Mouse (Mus musculus): Measurements from ENCODE around the gene Inhba. TPM values are rescaled to one million over a fixed set of nuclear protein-coding genes. Genes with fewer than 3 reads are reported as not detected.

Inhba gene
- 4.4 and 4.5 TPM in 2 replicates for polyA plus RNA-seq (2012; rRNA removed)

DNA sequence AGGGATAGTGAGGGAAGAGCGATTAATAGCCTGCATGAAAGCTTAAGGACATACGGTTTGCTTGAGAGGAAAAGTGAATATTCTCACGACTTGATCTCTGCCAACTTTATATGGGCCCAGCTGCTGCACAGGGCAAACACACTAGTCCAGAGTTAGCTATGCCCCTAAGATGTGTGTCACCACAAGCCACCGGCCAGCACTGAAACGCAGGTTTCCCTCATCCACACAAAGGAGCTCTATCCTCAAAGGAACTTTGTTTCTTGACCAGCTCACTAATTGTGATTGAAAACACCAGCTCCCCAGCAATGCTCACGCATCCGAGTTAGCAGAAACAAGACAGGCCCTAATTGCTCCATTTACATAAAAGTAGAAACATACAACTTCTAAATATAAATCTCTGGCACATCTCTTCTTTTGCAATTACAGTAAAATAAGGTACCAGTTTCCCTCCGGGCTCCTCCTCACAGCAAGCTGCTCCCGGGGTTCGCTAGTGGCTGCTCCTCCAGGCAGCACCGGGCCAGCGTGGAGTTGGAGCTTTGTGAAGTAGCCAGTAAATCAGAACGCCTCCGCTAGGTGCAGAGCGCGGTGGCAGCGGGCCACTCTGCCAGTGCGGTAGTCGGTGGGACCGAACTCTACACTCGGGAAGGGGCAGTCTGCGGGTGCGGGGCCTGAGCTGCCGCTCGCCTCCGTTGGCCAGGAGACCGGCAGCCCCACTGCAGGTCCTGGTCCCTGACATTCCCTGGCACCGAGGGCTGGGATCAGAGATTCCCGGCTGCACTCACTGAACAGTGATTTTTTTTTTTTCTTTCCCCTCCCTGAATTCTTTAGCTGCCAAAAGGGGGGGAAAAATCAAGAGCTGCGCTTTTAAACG lies at the start of gene Inhba:
TSS of gene Inhba (plus strand) at position 480 of the 871 bp plus-strand sequence.
- peak within 1 kb of the TSS; percentile 75 for H3K27ac ChIP-seq (ENCODE audit: insufficient read depth, low read length)
- TF ChIP-seq POLR2A (IDR thresholded peaks at IDR 0.05; ENCODE audit: extremely low read depth, insufficient read depth, low read length) (no peak), CTCF (IDR thresholded peaks at IDR 0.05; ENCODE audit: extremely low read depth, insufficient read depth, low read length) (no peak)

GRCm38 (mm10) chr13:15976584-15976983 lies 35.1 kb upstream of the Inhba start:
- no peaks in the 10 kb centered on the region; the same call in 1 of the 2 replicates for H3K4me1 ChIP-seq (ENCODE audit: control insufficient read depth, insufficient read depth, low read length)
- H3K4me3 ChIP-seq (ENCODE audit: insufficient read depth, low read length) = no peak overlapping the region
- H3K27ac ChIP-seq (ENCODE audit: insufficient read depth, low read length) = no peak overlapping the region
- TF ChIP-seq POLR2A (IDR thresholded peaks at IDR 0.05; ENCODE audit: extremely low read depth, insufficient read depth, low read length) = no peak
- TF ChIP-seq CTCF (IDR thresholded peaks at IDR 0.05; ENCODE audit: extremely low read depth, insufficient read depth, low read length) = no peak

More for the DNA sequence above, at the start of gene Inhba:
- peaks cover 1% of the 10 kb centered on the region; the same call in 1 of the 2 replicates for H3K4me1 ChIP-seq (ENCODE audit: control insufficient read depth, insufficient read depth, low read length)
- H3K4me3 ChIP-seq (ENCODE audit: insufficient read depth, low read length) = peak within 1 kb of the TSS; percentile 55

DNA sequence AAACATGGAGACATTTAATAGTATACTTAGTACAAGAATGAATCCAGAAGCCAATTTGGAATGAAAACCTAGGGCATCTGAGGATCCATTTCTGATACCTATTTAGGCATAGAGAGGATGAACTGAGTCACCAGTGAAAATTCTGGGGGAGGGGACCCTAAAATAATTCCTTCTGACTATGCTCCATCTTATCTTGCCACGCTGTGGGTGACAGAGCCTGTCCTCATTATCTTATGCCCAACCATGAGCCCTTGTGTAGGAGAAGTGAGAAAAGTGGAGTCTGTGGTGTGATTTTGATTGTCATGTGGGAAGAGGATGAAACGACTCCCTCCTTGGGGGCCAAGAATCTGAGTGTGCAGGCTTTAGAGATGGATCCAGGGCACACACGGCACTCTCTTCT lies 32.1 kb upstream of the Inhba start:
- no peaks in the 10 kb centered on the region; the same call in 1 of the 2 replicates for H3K4me1 ChIP-seq (ENCODE audit: control insufficient read depth, insufficient read depth, low read length)
- TF ChIP-seq POLR2A (IDR thresholded peaks at IDR 0.05; ENCODE audit: extremely low read depth, insufficient read depth, low read length) = no peak
- no peak for TF ChIP-seq CTCF (IDR thresholded peaks at IDR 0.05; ENCODE audit: extremely low read depth, insufficient read depth, low read length)
- no peak overlapping the region for H3K4me3 ChIP-seq (ENCODE audit: insufficient read depth, low read length)
- H3K27ac ChIP-seq (ENCODE audit: insufficient read depth, low read length) = no peak overlapping the region

GRCm38 (mm10) chr13:15982041-15982440 lies 29.6 kb upstream of the Inhba start:
- H3K4me1 ChIP-seq (ENCODE audit: control insufficient read depth, insufficient read depth, low read length) = no peaks in the 10 kb centered on the region; the same call in 1 of the 2 replicates
- TF ChIP-seq CTCF (IDR thresholded peaks at IDR 0.05; ENCODE audit: extremely low read depth, insufficient read depth, low read length) (no peak), POLR2A (IDR thresholded peaks at IDR 0.05; ENCODE audit: extremely low read depth, insufficient read depth, low read length) (no peak)
- no peak overlapping the region for H3K4me3 ChIP-seq (ENCODE audit: insufficient read depth, low read length)
- no peak overlapping the region for H3K27ac ChIP-seq (ENCODE audit: insufficient read depth, low read length)

- TF ChIP-seq CTCF (IDR thresholded peaks at IDR 0.05; ENCODE audit: extremely low read depth, insufficient read depth, low read length) = no peak
- TF ChIP-seq POLR2A (IDR thresholded peaks at IDR 0.05; ENCODE audit: extremely low read depth, insufficient read depth, low read length) = no peak
- Histone ChIP-seq H3K27ac (ENCODE audit: insufficient read depth, low read length) (no peak overlapping the region), H3K4me1 (ENCODE audit: control insufficient read depth, insufficient read depth, low read length) (no peaks in the 10 kb centered on the region; the same call in 1 of the 2 replicates), H3K4me3 (ENCODE audit: insufficient read depth, low read length) (no peak overlapping the region)
Observed at GRCm38 (mm10) chr13:15985761-15986160, 25.9 kb upstream of the Inhba start.

GRCm38 (mm10) chr13:15986172-15986571 lies 25.5 kb upstream of the Inhba start:
- TF ChIP-seq CTCF (IDR thresholded peaks at IDR 0.05; ENCODE audit: extremely low read depth, insufficient read depth, low read length) (no peak), POLR2A (IDR thresholded peaks at IDR 0.05; ENCODE audit: extremely low read depth, insufficient read depth, low read length) (no peak)
- no peak overlapping the region for H3K4me3 ChIP-seq (ENCODE audit: insufficient read depth, low read length)
- H3K4me1 ChIP-seq (ENCODE audit: control insufficient read depth, insufficient read depth, low read length) = no peaks in the 10 kb centered on the region; the same call in 1 of the 2 replicates
- H3K27ac ChIP-seq (ENCODE audit: insufficient read depth, low read length) = no peak overlapping the region

GRCm38 (mm10) chr13:15995314-15995713 lies 16.3 kb upstream of the Inhba start:
- Histone ChIP-seq H3K27ac (ENCODE audit: insufficient read depth, low read length) (no peak overlapping the region), H3K4me3 (ENCODE audit: insufficient read depth, low read length) (no peak overlapping the region), H3K4me1 (ENCODE audit: control insufficient read depth, insufficient read depth, low read length) (no peaks in the 10 kb centered on the region)
- no peak for TF ChIP-seq CTCF (IDR thresholded peaks at IDR 0.05; ENCODE audit: extremely low read depth, insufficient read depth, low read length)
- no peak for TF ChIP-seq POLR2A (IDR thresholded peaks at IDR 0.05; ENCODE audit: extremely low read depth, insufficient read depth, low read length)

DNA sequence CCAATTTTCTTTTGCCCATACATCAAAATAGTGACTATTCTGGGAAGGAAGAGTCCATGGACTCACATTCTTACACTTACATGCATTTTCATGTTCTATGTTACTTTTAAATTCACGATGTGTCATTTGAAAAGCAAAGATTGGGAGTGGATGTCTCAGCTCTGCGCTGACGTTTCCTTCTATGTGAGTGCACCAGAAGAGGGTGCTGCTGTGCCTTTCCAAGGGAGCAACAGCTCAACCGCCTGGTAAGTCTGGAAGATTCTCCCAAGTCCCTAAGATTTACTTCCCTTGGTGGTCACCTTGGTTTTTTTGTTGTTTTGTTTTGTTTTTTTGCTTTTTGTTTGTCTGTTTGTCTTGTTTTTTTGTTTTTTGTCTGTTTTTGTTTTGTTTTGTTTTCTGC lies 6.1 kb upstream of the Inhba start:
- no peak overlapping the region for H3K27ac ChIP-seq (ENCODE audit: insufficient read depth, low read length)
- TF ChIP-seq CTCF (IDR thresholded peaks at IDR 0.05; ENCODE audit: extremely low read depth, insufficient read depth, low read length) = peak; percentile 83
- TF ChIP-seq POLR2A (IDR thresholded peaks at IDR 0.05; ENCODE audit: extremely low read depth, insufficient read depth, low read length) = no peak
- no peak overlapping the region for H3K4me3 ChIP-seq (ENCODE audit: insufficient read depth, low read length)
- H3K4me1 ChIP-seq (ENCODE audit: control insufficient read depth, insufficient read depth, low read length) = peaks cover 1% of the 10 kb centered on the region; the same call in 1 of the 2 replicates

GRCm38 (mm10) chr13:16007748-16008147 lies 3.9 kb upstream of the Inhba start:
- Histone ChIP-seq H3K4me1 (ENCODE audit: control insufficient read depth, insufficient read depth, low read length) (peaks cover 1% of the 10 kb centered on the region; the same call in 1 of the 2 replicates), H3K27ac (ENCODE audit: insufficient read depth, low read length) (no peak overlapping the region), H3K4me3 (ENCODE audit: insufficient read depth, low read length) (no peak overlapping the region)
- no peak for TF ChIP-seq CTCF (IDR thresholded peaks at IDR 0.05; ENCODE audit: extremely low read depth, insufficient read depth, low read length)
- TF ChIP-seq POLR2A (IDR thresholded peaks at IDR 0.05; ENCODE audit: extremely low read depth, insufficient read depth, low read length) = no peak

GRCm38 (mm10) chr13:16008348-16008747 lies 3.3 kb upstream of the Inhba start:
- Histone ChIP-seq H3K27ac (ENCODE audit: insufficient read depth, low read length) (no peak overlapping the region), H3K4me1 (ENCODE audit: control insufficient read depth, insufficient read depth, low read length) (peaks cover 1% of the 10 kb centered on the region; the same call in 1 of the 2 replicates), H3K4me3 (ENCODE audit: insufficient read depth, low read length) (no peak overlapping the region)
- TF ChIP-seq POLR2A (IDR thresholded peaks at IDR 0.05; ENCODE audit: extremely low read depth, insufficient read depth, low read length) = no peak
- no peak for TF ChIP-seq CTCF (IDR thresholded peaks at IDR 0.05; ENCODE audit: extremely low read depth, insufficient read depth, low read length)
